Mouse (Mus musculus) adrenal gland, adult (tissue): Measurements from ENCODE around the gene Babam2.

Experiments
- DNase-seq, 2 experiments: peaks; one replicate each; pipeline ENCODE4 v3.0.0; 2022 to 2023; ENCODE audit warnings: low spot score in 1 of 2; ENCODE audit not compliant: inconsistent age in 2 of 2

Babam2 gene

GRCm38 (mm10) chr5:32066839-32067238, 369.4 kb downstream of the Babam2 start:
- DNase-seq = peak in 1 of 2 experiments; percentile 61

- no peak for DNase-seq
Measured at GRCm38 (mm10) chr5:32068616-32069015, 371.1 kb downstream of the Babam2 start.

GRCm38 (mm10) chr5:32069096-32069495, 371.6 kb downstream of the Babam2 start:
- no peak for DNase-seq

- DNase-seq = no peak
Measured at GRCm38 (mm10) chr5:32069566-32070169, 372.2 kb downstream of the Babam2 start.

- no peak for DNase-seq
Measured at GRCm38 (mm10) chr5:32070781-32071180, 373.3 kb downstream of the Babam2 start.

GRCm38 (mm10) chr5:32071314-32071713, 373.8 kb downstream of the Babam2 start:
- DNase-seq = no peak

GRCm38 (mm10) chr5:32071824-32072223, 374.3 kb downstream of the Babam2 start:
- no peak for DNase-seq

GRCm38 (mm10) chr5:32072877-32073276, 375.4 kb downstream of the Babam2 start:
- DNase-seq = peak in 1 of 2 experiments; percentile 62

GRCm38 (mm10) chr5:32074053-32074452, 376.6 kb downstream of the Babam2 start:
- no peak for DNase-seq

GRCm38 (mm10) chr5:32077139-32077538, 379.7 kb downstream of the Babam2 start:
- DNase-seq = no peak

- no peak for DNase-seq
Measured at GRCm38 (mm10) chr5:32078986-32079385, 381.5 kb downstream of the Babam2 start.

- DNase-seq = no peak
Measured at GRCm38 (mm10) chr5:32080490-32081219, 383.2 kb downstream of the Babam2 start.

GRCm38 (mm10) chr5:32084401-32084804, 386.9 kb downstream of the Babam2 start:
- no peak for DNase-seq

GRCm38 (mm10) chr5:32085566-32085965, 388.1 kb downstream of the Babam2 start:
- DNase-seq = no peak

- peak in 1 of 2 experiments; percentile 27 for DNase-seq
Measured at GRCm38 (mm10) chr5:32085971-32086370, 388.5 kb downstream of the Babam2 start.

- DNase-seq = no peak
Measured at GRCm38 (mm10) chr5:32086526-32087090, 389.1 kb downstream of the Babam2 start.

- DNase-seq = peak in 1 of 2 experiments; percentile 52
Measured at GRCm38 (mm10) chr5:32089481-32089880, 392.0 kb downstream of the Babam2 start.

GRCm38 (mm10) chr5:32092281-32092680, 394.8 kb downstream of the Babam2 start:
- DNase-seq = no peak

- no peak for DNase-seq
Measured at GRCm38 (mm10) chr5:32098691-32099090, 401.2 kb downstream of the Babam2 start.

- peak; percentile 60 to 84 for DNase-seq
Measured at GRCm38 (mm10) chr5:32102484-32102883, 405.0 kb downstream of the Babam2 start.

- DNase-seq = peak in 1 of 2 experiments; percentile 65
Measured at GRCm38 (mm10) chr5:32102971-32103431, 405.5 kb downstream of the Babam2 start.

GRCm38 (mm10) chr5:32103545-32103944, 406.1 kb downstream of the Babam2 start:
- DNase-seq = no peak
